Mouse (Mus musculus) adrenal gland, adult 8-10 months (tissue): ENCODE measurements around the gene Tmem273. TPM values are rescaled to one million over a fixed set of nuclear protein-coding genes. Genes with fewer than 3 reads are reported as not detected.

Experiments used
- DNase-seq: peaks from one replicate; pipeline ENCODE4 v3.0.0; 2022
- total RNA-seq, 4 experiments: library from RNA; stranded (reverse); gene quantifications; 2 replicates each; pipeline ENCODE4 v1.2.4; 2022

Tmem273 gene
- 1 to 10 TPM; 2.0 to 5.7 (median 3.3) TPM for total RNA-seq

DNA sequence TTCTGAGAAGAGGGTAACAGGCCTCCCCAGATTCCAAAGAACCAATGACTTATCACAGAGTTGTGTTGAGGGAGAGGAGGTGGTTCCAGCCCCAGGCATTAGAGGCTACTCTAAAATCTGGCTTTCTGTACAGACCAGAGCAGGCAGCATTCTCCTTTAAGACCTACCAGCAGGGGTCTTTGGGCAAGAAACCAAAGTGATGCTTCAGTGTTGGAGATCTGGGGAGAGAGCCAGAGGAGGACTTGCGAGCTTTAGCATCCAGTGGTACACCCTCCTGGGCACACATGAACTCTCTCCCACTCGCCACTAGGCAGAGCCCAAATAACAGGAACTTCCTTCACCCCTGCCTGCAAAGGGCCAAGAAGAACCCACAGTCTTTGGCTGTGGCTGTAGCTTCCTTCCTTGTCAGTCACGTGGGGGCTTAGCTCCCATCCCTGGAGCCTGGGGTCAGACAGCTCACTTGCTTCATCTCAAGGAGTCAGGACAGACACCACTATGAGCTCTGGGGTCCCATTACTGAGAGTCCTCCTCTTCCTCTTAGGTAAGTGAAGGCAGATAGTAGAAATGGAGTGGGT lies at the start of gene Tmem273:
TSS of gene Tmem273 (plus strand) at position 408 of the 575 bp plus-strand sequence.
- DNase-seq: no peak

DNA sequence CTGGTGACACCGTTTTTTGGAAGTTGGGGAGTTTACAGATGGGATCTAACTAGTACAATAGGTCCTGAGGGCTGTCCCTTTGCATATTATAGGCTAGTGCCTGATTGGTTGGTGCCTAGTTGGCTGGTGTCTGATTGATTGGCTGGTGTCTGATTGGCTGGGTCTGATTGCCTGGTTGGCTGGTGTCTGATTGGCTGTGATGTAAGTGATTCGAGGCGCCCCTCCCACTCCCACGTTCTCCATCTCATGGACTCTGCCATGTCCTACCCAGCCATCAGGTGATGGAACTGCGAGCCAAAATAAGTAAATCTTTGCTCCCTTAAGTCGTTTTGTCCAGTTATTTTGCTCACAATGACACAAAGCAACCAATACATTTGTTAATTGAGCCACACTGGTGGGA lies 49.2 kb upstream of the Tmem273 start:
- DNase-seq: no peak

DNA sequence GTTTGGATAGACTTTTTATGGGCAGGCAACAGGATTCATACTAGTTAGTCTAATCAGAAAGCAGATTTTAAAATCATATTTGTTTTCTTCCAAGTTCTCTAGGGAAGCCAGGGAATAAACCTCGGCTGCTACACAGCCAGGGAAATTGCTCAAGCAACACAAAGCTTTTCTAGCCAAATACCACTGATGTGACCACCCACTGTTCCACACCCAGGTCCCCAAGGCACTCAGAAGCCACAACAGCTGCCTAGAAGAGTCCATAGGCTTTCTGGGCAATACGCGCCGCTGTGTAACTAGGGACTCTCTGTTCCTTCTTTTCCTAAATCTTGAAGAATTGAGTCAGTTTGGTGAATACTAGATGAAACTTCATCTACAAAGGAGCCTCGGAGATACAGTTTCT lies 47.2 kb upstream of the Tmem273 start:
- DNase-seq: no peak

DNA sequence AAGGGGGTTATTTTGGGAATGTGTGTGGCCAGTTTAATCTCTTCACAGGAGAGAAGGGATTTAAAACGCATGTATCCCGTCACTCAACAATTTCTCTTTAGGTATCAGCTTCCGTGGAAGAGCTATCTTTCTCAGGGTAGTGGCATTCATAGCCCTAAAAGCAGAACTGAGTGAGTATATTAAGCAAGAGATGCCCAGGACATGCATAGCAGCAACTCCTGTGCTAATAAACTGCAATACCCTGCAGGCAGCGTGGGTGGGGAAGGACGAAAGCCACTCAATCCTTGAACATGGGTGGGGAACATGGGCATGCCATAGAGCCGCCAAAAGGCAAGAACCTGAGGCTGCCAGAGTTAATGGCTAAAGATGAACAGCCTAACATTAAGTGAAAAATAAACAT lies 37.2 kb upstream of the Tmem273 start:
- DNase-seq: no peak

DNA sequence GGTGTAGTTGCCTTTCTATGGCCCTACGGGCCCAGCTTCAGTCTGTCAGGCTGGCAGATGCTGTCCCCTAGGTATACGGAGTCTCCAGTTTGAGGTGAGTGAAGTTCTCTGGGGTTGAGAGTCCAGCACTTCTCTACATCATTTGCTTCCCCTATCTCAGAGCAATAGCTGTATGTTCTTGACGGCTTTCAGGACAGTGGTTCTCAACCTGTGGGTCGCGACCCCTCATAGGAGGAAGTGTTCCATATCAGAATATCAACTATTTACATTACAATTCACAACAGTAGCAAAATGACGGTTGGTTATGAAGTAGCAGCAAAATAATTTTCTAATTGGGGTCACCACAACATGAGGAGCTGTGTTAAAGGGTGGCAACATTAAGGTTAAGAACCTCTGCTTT lies 35.0 kb upstream of the Tmem273 start:
- DNase-seq: no peak

DNA sequence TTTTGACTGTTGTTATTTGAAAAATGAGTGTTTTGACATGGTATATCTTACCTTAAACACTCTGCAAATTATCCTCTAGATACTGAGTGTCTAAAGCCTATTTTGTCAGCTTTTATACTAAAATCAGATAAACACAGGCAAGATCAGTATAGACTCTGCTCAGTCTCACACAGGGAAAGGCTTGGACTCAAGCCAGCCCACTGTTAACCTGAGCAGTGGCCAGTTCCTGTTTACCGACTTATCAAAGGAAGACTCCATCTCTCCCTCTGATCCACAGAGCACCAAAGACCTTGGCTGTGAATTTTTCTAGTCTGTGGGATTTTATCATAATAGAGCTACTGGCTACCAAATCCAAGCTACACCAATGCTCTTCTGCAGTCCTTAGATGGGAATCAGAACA lies 31.5 kb upstream of the Tmem273 start:
- no peak for DNase-seq

DNA sequence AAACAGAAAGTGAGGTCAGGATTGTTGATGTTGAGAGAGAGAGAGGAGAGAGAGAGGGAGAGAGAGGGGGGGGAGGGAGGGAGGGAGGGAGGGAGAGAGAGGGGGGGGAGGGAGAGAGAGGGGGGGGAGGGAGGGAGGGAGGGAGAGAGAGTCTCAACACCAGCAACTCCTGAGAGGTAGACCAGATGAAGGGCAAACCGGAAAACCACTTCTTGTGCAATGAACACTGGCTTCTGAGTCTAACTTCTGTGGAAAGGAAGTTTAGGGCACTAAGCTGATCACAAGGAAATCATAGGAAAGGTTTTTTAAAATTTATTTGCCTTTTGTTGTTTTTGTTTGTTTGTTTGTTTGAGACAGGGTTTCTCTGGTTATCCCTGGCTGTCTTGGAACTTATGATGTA lies 23.6 kb upstream of the Tmem273 start:
- DNase-seq: no peak

DNA sequence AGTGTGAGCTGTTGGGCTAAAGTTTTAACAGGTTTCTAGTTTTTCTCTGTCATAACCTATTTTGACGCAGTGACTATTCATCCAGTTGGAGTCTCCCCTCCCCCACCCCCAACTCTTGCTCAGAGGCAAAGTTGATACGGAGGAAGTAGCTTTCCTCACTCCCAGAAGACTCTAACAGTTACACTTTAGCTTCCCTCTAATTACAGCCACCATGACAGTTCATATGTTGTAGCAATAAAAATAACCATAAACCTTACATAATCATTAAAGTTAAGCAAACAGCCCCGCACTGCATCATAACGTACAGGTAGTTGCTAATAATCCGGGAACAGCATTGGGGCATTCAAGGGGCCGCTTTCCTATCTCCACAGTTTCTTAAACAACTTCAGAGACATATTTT lies 15.2 kb upstream of the Tmem273 start:
- no peak for DNase-seq

DNA sequence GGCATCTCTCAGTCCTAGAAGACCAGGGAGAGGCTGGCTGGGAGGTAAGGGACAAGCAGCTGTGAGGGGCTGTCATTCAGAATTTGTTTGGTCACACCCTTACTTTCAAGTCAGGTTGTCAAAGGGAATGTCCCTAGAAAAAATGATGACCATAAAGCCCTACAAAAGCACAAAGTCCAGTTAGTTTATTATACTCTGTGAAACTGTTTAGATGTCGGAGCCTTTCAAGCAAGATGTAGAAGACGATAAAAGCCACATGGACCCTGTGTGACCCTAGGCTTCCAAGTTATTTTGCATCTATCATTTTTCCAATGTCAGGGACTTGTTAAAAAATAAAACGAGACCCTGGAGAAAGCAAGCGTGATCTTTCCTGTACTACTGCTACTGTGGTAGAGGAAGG lies 13.7 kb upstream of the Tmem273 start:
- no peak for DNase-seq

DNA sequence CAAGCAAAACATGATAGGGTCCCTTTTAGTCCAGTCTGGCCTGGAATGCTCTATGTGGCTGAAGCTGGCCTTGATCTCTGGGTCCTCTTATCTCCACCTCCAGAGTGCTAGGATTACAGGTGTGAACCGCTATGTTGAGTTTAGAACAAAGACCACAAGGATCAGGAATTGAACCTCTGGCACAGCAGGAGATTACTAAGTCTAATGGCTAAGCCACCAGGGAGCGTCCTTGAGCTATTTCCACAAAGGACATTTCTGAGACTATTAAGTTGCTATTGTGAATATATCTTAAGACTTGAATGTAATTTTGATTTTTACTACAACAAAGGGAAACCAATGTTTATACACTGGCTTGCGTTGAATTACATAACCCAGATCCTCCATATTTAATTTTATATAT lies 13.0 kb upstream of the Tmem273 start:
- peak; percentile 20 for DNase-seq

DNA sequence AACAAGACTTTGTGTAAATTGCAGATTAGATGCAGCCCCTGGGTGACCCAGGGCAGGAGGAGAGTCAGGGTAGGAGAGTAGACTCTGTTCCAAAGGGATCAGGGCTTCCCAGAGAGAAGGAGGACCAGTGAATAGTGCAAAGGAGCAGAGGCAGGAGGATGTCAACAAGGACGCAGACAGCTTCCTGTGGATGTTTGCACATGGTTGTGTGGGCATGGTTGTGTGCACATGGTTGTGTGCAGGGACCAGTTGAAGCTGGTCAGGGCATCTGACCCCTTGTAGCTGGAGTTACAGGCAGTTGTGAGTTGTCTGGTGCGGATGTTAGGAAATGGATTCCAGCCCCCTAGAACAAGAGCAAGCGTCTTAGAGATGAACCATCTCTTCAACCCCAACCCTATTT lies 12.3 kb upstream of the Tmem273 start:
- DNase-seq: no peak

DNA sequence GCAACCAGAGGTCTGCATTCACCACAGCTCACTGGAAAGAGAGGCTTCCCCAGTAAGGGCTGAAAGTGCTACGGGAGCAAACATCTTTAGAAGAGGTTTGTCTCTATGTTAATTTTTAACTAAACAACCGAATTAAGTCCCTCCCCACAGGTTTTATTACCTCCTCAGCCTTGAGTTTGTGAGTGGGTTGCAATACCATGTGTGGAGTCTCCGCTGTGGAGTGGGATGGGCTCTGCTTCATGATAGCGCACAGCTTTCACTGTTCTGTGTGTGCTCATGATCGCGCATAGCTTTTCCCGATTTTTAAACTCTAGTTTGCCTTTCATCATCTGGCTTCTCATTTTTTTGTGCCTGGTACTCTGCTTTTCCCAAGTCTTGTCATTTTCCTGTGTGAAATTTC lies 9.7 kb upstream of the Tmem273 start:
- no peak for DNase-seq

DNA sequence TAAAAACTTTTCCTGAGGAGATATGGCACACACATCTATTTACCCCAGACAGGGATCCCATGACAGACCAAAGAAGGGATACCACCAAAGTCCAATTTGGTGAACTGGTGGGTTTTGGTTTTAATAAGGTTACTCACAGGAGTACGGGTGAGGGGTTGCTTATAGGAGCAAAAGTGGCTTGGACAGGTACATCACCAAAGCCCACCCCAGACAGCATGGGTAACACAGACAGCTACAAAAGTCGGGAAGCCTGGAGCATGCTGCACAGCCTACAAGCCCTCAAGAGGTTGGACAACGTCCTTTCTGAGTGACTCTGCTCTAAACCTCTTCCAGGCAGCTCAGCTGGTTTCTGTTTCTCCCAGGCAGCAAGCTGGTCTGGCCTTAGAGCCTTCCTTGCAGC lies 7.4 kb upstream of the Tmem273 start:
- DNase-seq: no peak

DNA sequence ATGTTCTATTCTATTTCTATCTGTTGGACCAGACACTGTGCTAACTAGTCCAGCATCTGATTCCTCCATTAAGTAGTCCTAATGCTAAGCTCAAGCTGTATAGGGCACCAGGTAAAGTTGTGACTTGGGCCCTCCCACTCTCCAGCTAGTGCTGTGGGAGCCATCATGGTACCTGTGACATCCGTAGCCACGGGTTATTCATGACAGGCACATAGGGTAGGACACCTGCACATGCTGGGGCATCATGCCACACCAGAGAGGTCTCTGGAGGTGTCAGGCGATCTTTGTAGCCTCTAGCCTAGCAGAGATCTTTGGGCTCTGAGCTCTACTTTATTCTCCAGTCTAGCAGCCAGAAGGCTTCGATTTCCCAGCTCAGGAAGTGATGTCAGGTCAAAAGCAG lies 2.9 kb upstream of the Tmem273 start:
- DNase-seq: no peak

DNA sequence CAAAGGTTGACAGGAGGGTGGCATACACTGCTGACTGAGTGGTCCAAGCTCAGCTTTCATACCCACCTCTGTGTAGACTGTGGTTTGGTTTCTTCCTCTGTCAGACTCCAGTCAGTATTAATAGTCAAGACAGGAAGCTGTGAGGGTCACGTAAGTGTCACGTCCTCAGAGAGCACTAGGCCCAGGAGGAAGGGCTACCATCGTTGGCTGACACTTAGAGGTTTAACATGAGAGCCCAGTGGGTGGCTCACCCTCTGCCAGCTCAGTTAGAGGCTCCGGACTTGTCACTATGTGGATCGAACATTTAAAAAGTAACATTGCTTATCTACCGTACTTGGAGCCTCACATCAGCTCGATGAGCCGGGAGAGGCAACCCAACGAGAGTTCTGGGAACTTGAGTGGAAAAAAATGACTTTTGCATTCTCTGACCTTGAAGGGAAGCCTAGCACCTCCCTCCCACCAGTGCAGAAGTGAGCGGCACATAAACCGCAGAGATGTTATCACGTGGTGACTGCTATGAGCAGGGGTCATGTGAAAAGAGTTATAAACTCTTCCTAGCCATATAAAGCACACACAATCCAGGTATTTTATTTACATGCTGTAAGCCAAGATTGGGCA lies 1.5 kb upstream of the Tmem273 start:
- peak; percentile 15 for DNase-seq

DNA sequence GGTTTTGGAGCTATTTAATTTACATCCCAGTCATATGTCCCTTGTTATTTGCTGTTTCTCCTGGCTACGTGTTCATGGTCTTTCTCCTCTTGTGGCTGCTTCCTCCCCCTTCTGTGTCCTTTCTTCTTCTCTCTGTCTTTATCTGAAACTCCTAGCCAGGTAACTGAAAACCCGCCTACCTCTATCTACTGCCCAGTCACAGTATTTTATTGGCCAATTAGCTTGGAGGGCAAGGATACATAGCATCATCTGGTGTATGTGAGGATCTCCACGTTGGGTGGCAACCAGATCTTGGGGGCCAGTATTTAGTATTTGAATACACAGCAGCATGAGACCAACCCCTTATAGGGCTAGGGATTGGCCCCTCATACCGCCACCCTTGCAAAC lies 1.0 kb upstream of the Tmem273 start:
- DNase-seq: no peak

DNA sequence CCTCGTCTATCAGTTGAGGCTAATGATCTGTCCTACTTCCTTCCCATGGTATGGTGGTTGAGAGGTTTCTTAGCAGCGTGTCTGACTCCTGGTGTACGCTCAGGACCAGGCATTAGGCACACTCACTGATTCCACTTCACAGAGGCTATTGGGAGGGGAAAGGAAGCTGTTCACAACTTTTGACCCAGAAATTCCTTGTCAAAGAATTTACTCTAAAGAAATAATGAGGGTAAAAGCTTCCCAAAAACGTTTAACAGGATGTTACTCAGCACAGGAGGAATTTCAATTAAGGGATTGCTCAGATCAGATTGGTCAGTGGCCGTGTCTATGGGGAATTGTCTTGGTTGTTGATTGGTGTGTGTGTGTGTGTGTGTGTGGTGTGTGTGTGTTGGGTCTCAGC lies 1.9 kb downstream of the Tmem273 start:
- DNase-seq: no peak

DNA sequence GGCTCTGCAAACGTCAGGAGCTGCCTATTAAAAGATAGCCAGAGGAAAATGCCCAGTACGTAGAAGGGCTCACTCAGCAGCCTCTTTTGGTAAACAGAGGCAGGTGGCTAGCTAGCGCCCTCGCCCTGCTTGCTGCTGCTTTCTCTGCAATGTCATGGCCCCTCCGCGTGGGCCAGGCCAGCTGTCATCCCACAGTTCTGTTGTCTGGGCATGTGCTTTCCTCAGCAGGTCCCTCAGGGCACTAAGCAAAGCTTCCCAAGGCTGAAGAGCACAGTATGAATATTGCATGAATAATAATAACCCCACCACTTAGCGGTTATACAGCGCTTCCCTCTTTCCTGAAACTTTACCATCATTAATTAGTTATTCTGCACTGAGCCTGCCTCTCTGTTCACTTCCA lies 10.6 kb downstream of the Tmem273 start:
- no peak for DNase-seq

DNA sequence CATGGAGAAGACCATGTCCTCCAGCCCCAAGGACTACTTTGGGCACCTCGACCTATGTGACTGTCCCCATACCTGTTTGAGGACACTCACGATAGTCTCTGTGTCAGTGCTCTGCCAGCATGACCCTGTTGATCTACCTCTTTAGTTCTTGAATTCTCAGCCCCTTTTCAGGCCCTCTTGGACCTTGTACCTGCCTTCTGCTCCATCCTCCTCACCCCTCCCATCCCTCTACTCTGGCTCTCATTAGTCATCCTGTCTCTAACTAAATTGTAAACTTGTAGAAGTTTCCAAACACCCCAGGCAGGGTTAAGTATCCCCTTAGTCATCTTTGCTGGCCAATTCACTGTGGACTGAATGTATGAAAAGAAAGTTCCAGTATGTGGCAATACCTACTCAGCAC lies 12.0 kb downstream of the Tmem273 start:
- no peak for DNase-seq

DNA sequence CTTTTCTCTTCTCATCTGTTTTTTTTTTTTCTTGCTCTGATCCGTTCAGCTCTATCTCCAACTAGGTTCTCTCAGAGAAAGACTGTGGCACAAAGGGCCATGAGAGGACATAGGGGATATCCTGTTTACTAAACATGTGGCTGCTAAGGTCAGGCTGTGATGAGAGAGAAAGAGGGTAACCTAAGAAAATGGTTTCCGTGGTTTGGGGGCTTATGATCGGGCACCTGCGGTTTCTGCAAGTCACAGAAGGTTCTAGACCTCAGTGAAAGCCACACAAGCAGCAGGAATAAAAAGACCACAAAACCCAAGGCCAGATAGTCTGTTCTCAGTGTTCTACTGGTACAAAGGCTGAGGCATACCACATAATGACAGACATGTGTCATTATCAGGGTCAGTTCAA lies 12.6 kb downstream of the Tmem273 start:
- no peak for DNase-seq

DNA sequence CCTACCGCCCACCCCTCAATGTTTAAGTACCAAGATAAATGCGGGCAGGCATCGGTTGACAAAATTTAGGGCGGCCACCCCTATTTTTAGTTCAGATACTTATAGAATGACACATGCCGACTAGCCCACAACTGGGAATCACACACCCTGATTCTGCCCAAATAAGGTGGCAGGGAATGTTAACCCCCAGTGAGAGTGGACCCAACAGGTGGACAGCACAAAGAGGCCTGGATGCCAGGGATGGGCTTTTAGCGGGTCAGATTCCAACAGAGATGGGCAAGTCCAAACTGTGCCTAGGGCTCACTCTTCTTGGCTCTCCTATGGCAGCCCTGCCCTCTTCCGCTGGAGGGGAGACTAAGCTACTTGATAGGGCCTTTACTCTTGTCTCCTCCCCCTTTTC lies 14.3 kb downstream of the Tmem273 start:
- DNase-seq: no peak

DNA sequence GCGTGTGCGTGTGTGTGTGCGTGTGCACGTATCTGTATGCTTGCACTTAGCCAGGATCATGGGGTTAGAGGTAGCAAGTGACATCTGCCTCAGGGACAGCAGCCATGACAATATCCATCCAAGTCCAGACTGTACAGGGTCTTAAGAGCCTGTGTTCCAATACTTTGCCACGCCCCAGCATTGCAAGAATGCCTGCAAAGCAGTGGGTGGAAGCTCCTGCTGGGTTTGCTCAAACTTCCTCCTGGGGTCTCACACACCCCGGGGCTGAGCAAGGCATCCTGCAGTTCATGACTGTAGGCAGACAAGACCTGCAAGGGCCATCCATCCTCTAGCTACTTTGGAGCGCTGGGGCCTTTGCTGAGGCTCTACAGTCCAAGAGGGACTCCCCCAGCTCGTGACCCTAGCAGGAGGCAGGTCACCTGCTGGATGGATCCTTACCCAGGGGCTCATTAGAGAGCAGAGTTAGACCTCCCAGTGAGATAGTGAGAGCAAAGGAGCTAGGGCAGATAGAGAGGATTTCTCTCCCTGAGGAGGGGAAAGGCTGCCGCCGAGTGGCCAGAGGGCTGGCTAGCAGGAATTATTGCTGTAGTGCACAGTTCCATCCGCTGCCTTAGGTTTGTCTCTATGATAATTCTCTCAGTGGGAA lies 15.4 kb downstream of the Tmem273 start:
- no peak for DNase-seq

DNA sequence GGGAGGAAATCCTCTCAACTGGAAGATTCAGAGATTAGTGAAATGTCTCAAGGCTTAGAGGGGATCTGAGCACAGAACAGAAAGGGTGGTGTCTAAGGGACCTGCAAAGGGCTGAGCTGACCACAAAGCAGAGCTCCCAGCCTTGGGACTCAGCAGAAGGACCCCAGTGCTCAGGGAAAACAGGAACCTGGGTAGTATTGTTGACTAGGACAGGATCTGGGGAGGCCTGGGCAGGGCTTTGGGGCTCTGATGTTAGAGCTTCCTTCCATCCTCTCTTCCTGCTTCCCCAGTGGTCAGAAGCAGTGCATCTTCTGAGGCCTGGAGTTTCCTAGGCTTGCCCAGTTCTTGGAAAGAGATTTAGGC lies 15.9 kb downstream of the Tmem273 start:
- no peak for DNase-seq

DNA sequence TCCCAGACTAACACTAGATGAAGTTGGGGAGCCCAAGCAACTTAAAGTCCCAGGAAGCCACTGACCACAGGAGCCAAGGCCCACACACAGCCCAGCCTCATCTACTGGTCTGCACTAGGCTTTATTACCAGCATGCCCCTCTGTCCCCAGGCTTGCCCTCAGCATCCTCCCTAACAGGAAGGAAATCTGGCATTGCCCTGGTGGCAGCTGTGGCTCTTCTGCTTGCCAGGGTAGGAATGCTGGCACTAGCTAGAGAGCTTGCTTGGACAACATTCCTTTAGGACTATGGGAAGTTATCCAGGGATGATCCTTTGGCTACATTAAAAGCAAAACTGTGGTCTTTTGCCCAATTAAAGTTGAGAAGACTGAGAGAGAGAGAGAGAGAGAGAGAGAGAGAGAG lies 24.3 kb downstream of the Tmem273 start:
- no peak for DNase-seq

DNA sequence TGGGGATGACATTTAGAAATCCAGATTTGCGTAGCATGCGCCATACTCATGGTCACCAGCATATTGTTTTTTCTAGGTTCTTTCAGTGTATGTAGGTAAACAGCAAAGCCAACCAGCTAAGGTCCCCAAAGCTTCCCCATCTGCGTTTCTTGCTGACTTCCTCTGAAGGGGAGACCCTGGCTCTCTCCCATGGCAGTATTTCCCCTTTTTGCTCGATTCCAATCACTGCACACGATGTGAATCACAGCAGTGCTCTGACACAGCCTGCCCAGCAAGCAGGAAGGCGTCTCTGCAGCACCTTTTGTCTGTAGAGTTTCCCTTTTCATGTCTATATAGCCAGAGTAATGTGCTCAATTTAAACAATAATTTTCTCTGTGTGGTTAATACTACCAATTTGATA lies 26.7 kb downstream of the Tmem273 start:
- no peak for DNase-seq
